Mouse (Mus musculus) brain, embryonic 14.5 days (tissue): ENCODE data around the gene Btbd9.

Experiments
- CTCF ChIP-seq: fragments of 200-500 bp; IDR thresholded peaks from 2 replicates; pipeline ENCODE4 v1.5.1; 2012; ENCODE audit warnings: inconsistent platforms, mild to moderate bottlenecking, moderate library complexity, borderline replicate concordance; ENCODE audit not compliant: insufficient read depth, insufficient read length; ENCODE audit errors: extremely low read depth
- POLR2A ChIP-seq: fragments of 200-500 bp; IDR thresholded peaks from 2 replicates; pipeline ENCODE4 v1.6.1; 2012; ENCODE audit warnings: mild to moderate bottlenecking, inconsistent platforms, borderline replicate concordance; ENCODE audit not compliant: poor library complexity, insufficient read depth, insufficient read length, severe bottlenecking; ENCODE audit errors: extremely low read depth

GRCm38 (mm10) chr17:30240659-30241058 lies 335.6 kb downstream of the Btbd9 start:
- no peak for TF ChIP-seq POLR2A
- TF ChIP-seq CTCF: no peak
